Comparison of ENCODE assay signal across 9 mouse cellular contexts in the genomic region with DNA sequence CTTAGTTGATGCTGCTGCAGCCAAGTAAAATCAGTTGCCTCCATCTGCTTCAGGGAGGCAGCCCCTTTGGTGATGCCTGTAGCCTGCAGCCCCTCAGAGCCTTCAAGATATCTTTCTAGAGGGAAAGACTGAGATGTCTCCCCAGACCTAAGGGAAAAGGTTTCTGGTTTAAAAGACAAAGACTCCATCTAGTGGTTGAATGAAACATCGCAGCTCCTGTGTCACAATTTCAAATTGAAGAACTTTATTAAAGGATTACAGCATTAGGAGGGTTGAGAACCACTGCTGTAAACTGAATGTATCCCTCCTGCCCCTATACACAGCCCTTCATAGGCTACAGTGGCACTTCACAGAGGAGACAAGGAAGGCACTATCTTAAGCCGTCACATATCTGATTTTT.
DNase-seq lines count a peak whose midpoint lies in the region; ATAC-seq and TF ChIP-seq lines count a peak whose summit lies in the region.
"Had no signal": no experiment of that assay in that cellular context is flagged by ENCODE, and none has a peak within 500 bp of the region (broad histone marks: within the 10 kb centered on the region; RNA-seq: fewer than 3 reads in every experiment).

No protein-coding gene starts in this region.

- no peak overlapping the region for H3K4me2 ChIP-seq in liver, embryonic 11.5 days
- H3K4me2 ChIP-seq: neural tube, embryonic 12.5 days had no signal

- peak; percentile 9 for DNase-seq in gastrocnemius, adult 18-20 months (ENCODE audit: low spot score)
- DNase-seq in gastrocnemius, postnatal 10 days = no peak
- peak; percentile 27 for DNase-seq in liver, adult 2 months (ENCODE audit: extremely low read depth, low read depth, low spot score)
- no peak for DNase-seq in liver, embryonic 11.5 days (ENCODE audit: low spot score)
- DNase-seq in brain, adult 2 months (ENCODE audit: low read depth, low spot score) = peak; percentile 74
- DNase-seq in lung, postnatal 14 days = peak; percentile 25
- no peak for DNase-seq in adrenal gland, postnatal 4 days (ENCODE audit: low spot score in 2 of 2)
- DNase-seq in gastrocnemius, postnatal 36 days = no peak

- no peak overlapping the region for H3K27ac ChIP-seq in liver, adult 2 months (replicated peaks; ENCODE audit: insufficient read depth, low read depth, low read length)
- no peak overlapping the region for H3K27ac ChIP-seq in liver, embryonic 11.5 days (ENCODE audit: low read depth, low read length)
- H3K27ac ChIP-seq: neural tube, embryonic 12.5 days had no signal

- peak; percentile 30; the same call in 1 of the 2 replicates for TF ChIP-seq CTCF in liver, adult 2 months (IDR thresholded peaks at IDR 0.05; ENCODE audit: low read depth, low read length)

- WGBS in liver, adult 2 months = 37% methylated on average over 2 of the region's 2 CpGs
- WGBS in liver, embryonic 11.5 days = 32% methylated on average over 2 of the region's 2 CpGs

- H3K79me2 ChIP-seq in liver, adult 2 months (ENCODE audit: control insufficient read depth, insufficient read depth, low read length) = no peaks in the 10 kb centered on the region

- no peaks in the 10 kb centered on the region for H3K4me1 ChIP-seq in liver, adult 2 months (ENCODE audit: control insufficient read depth, insufficient read depth, low read length)
- no peaks in the 10 kb centered on the region for H3K4me1 ChIP-seq in liver, embryonic 11.5 days (replicated peaks; ENCODE audit: control insufficient read depth, insufficient read depth, low read length)

- no peak overlapping the region for H3K4me3 ChIP-seq in liver, adult 2 months (ENCODE audit: insufficient read depth, low read depth, low read length)
- H3K4me3 ChIP-seq in liver, embryonic 11.5 days (ENCODE audit: low read depth, low read length) = no peak overlapping the region
- H3K4me3 ChIP-seq: neural tube, embryonic 12.5 days had no signal

- H3K9me3 ChIP-seq in liver, embryonic 11.5 days (ENCODE audit: control insufficient read depth, low read length) = no peaks in the 10 kb centered on the region
- H3K9me3 ChIP-seq: neural tube, embryonic 12.5 days had no signal

- intact Hi-C loops in gastrocnemius, postnatal 36 days (cut with DNase I) = no loop called here

- H3K36me3 ChIP-seq in liver, adult 2 months (ENCODE audit: control insufficient read depth, insufficient read depth, low read length) = no peaks in the 10 kb centered on the region
- H3K36me3 ChIP-seq in liver, embryonic 11.5 days (ENCODE audit: control insufficient read depth, insufficient read depth, low read length) = no peaks in the 10 kb centered on the region
- H3K36me3 ChIP-seq: neural tube, embryonic 12.5 days had no signal

- ATAC-seq in liver, embryonic 11.5 days (replicated peaks; ENCODE audit: low FRiP score) = no peak

- no peaks in the 10 kb centered on the region for H3K27me3 ChIP-seq in liver, adult 2 months (ENCODE audit: control insufficient read depth, insufficient read depth, low read length)
- H3K27me3 ChIP-seq in liver, embryonic 11.5 days (replicated peaks; ENCODE audit: control insufficient read depth, insufficient read depth, low read length) = peaks cover 7% of the 10 kb centered on the region; the same call in 1 of the 2 replicates

- no peak overlapping the region for H3K9ac ChIP-seq in liver, adult 2 months (ENCODE audit: low read depth, low read length)
- no peak overlapping the region for H3K9ac ChIP-seq in liver, embryonic 11.5 days (ENCODE audit: low read depth, low read length)
- H3K9ac ChIP-seq: neural tube, embryonic 12.5 days had no signal

- TF ChIP-seq POLR2A in liver, adult 2 months (IDR thresholded peaks at IDR 0.05; ENCODE audit: extremely low read depth, insufficient read depth, low read length) = no peak

Comparison
In these comparisons a context has a peak if more than half of its experiments do, and no peak if none do; other contexts are left out.
1. DNase-seq: peak in gastrocnemius, adult 18-20 months (single experiment), liver, adult 2 months (single experiment), brain, adult 2 months (single experiment) and lung, postnatal 14 days (single experiment); none in gastrocnemius, postnatal 10 days (single experiment), liver, embryonic 11.5 days (single experiment), adrenal gland, postnatal 4 days (0 of 2) and gastrocnemius, postnatal 36 days (0 of 2).